Mouse (Mus musculus): ENCODE results near the gene Akap6.

GRCm38 (mm10) chr12:53144122-53144695 lies 445.0 kb downstream of the Akap6 start:
- TF ChIP-seq CTCF (IDR thresholded peaks at IDR 0.05; ENCODE audit: borderline replicate concordance, extremely low read depth, insufficient read depth, insufficient read length) = no peak
- no peak for TF ChIP-seq POLR2A (IDR thresholded peaks at IDR 0.05; ENCODE audit: borderline replicate concordance, extremely low read depth, insufficient read depth, insufficient read length, poor library complexity, severe bottlenecking)
